Mouse (Mus musculus) left cerebral cortex, postnatal 36 days (tissue): Measurements from ENCODE around the gene 4931428L18Rik. TPM values are rescaled to one million over a fixed set of nuclear protein-coding genes. Genes with fewer than 3 reads are reported as not detected.

Experiments
- DNase-seq, 2 experiments: peaks; one replicate each; pipeline ENCODE4 v3.0.0; 2021 to 2022; ENCODE audit warnings: low spot score in 2 of 2, mixed read lengths in 1 of 2
- intact Hi-C: fragments of 180-260 bp; cut with DNase I; formaldehyde crosslinking; loops from one replicate; pipeline ENCODE4 v1.15.1; 2025
- total RNA-seq, 2 experiments: library from RNA; stranded (reverse); gene quantifications; 2 replicates each; pipeline ENCODE4 v1.2.3; 2021

4931428L18Rik gene
- total RNA-seq, 2 experiments from 2014 or later: not detected

DNA sequence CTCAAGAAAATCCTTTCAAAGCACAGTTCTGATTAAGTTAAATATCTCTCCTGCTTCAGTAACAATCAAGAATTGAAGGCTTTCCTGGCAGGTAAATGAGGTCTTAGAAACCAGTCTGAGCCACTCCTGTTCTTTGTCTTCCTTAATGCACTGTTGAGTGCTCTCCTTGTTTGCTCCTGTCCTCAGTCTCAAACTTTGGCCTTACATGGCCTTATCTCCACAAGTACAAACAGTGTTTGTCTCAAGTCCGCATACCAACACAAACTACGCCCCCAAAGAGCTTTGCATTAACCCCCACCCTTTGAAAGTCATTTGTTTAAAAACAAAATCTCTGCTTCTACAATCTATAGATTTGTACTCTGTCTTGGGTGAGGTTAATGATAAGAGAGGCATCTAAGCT is 66.3 kb downstream of the 4931428L18Rik start:
- intact Hi-C loops: no loop called here
- no peak for DNase-seq

DNA sequence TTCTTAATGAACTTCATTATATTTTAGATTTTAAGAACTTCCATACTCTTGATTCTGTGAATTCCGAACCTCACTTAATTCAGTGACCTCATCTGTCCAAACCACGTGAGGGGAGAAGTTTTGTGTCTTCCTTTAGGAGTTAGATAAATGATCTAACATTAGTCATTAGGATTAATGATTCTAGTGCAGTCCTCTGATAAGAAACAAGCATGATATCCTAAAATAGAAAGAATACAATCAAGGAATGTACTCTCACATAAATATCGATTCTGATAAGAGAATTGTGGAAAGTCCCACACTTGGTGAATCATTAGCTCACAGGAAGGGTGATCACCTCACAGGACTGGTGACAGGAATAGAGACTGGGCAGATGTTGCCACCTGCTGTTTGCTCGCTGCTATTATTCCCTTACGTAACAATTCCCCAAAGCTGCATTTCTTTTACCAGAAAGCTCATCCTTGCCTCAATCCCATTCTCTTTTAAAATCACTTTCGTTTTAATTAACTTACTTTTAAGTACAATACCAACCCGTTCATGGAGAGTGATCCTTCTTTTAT is 68.6 kb downstream of the 4931428L18Rik start:
- DNase-seq: peak; percentile 25 to 45
- intact Hi-C loops: loop anchor here (2.0 to 5.0 kb wide), 2 partner anchors 203 to 377 kb away; no protein-coding TSS in a partner anchor

DNA sequence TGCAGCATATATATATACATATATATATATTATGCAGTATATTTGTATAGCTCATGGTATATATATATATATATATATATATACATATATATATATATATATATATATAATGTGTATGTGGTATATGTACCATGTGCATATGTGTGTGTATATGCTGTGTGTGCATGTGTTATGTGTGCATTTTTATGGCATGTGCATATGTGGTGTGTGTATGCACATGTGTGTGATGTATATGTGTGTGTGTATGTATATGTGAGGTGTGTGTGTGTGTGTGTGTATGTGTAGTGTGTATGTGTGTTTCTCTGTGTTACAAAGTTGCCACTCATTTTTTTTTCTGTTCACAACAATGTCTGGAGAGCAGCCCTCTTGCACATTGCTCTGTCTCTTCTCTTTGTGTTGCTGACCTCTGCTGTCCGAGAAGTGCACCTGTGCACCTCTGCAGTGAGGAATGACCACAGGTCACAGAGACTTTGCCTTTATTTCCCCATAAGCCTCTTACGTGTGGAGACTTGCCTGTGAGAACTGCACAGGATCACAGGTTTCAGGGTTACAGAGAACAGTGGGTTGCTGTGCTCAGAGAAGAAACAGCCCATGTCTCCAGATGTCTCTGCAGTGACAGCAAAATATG is 69.6 kb downstream of the 4931428L18Rik start:
- intact Hi-C loops: loop anchor here (5.0 kb wide), 1 partner anchor 376 kb away; no protein-coding TSS in a partner anchor
- DNase-seq: no peak

DNA sequence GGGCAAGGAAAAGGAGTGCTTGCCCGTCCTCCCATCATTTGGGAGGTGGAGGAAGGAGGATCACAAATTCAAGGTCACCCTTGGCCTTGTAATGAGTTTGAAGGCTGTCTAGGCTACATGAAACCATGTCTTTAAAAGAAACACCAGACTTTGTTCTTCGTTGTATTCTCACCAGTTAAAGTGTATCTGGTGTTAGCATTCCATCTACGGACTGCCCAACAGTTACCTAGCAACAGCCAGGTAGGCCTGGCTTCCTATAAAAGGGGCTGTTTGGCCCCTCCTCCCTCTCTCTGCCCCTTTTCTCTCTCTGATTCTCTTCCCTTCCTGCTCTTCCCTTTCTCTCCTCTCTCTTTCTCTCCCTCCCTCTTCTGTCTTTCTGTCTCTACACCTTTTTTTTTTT is 71.9 kb downstream of the 4931428L18Rik start:
- DNase-seq: no peak
- intact Hi-C loops: loop anchor here (5.0 kb wide), 1 partner anchor 373 kb away; no protein-coding TSS in a partner anchor

DNA sequence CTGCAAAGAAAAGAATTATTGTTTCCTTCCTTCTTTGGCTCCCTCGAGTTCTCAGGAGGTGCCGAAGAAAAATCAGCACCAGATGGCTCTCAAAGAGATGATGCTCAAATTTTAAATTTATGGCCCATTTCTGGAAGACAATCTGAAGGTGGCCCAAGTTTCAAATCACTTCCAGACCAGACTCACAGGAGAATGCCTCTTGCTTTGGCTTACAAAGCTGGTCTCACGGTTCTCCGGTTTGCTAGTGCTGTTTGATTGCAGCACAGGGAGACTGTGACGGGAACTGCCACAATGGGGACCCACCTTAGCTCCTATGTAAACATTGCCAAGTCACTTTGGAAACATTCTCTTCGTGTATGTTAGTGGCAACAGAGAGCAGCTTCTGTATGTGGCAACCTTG is 72.8 kb downstream of the 4931428L18Rik start:
- DNase-seq: peak in 1 of 2 experiments; percentile 5
- intact Hi-C loops: loop anchor here (5.0 kb wide), 1 partner anchor 372 kb away; no protein-coding TSS in a partner anchor

DNA sequence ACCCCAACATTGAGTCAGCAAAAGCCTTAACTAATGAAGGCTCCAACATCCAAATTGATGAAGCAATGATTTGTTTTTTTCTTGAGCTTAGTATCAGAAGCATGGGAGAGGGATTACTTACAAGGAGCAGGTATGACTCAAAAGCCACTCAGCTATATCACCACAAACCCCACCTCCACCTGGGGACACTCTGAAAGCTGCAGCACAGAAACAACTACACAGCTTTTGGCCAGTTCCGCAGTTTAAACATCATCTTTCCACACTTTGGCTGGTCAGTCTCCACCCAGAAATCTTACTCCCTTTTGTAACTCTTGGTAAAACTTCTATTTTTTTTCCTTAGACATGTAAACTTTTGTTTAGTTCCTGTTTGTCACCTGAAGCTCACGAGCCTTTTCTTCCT is 78.9 kb downstream of the 4931428L18Rik start:
- no peak for DNase-seq
- intact Hi-C loops: no loop called here

DNA sequence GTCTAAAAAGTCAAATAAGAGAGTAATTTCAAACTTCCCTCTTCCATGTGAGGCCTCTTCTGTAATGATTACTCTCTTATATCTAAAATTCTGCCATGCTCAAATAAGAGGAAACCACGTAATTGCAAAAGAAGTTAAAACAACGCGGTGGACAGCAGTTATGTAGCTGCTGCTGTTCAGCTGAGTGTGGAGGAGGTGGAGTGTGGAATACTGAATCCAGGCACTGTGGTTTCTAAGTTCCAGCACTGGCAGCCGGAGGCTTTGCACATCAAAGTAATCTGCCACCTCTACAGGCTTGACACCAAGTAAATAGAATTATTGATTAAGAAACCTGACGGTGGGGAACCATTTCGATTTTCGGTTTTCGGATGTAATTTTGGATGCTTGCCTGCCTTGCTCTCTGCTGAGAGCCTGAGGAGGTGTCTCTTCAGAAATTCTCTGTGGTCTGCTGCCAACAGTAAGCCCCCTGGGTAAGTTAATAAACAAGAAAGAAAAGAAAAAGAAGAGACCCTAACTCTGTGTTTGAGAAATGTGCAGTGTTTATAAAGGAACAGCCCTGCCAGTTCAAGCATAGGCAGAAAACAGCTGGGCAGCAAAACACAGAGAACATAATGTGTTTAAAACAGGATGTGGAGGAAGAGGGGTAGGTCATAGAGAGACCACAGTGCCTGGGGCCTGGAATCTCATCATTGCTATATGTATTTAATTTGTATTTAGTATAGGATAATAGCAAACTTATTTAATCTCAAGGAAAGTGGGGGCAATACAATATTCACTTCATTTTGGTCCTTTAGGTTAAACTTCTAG is 80.0 kb downstream of the 4931428L18Rik start:
- intact Hi-C loops: no loop called here
- DNase-seq: no peak

DNA sequence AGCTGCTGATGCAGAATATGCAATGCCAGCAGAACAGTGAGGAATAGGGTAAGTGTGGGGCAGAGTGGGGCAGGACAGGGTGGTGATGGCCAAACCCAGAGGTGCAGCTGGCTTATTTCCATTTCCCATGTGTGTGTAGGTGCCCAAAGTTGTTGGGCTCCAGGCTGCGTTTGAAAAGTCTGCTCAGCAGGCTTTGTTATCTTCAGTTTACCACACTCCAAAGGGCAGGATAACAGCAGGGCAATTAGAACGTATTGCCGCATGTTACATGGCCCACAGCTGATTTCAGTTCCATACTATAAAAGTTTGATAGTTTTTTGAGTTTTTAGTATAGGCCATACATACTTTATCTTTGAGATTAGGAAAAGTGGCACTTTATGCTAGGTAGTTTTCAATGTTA is 84.1 kb downstream of the 4931428L18Rik start:
- DNase-seq: no peak
- intact Hi-C loops: no loop called here

DNA sequence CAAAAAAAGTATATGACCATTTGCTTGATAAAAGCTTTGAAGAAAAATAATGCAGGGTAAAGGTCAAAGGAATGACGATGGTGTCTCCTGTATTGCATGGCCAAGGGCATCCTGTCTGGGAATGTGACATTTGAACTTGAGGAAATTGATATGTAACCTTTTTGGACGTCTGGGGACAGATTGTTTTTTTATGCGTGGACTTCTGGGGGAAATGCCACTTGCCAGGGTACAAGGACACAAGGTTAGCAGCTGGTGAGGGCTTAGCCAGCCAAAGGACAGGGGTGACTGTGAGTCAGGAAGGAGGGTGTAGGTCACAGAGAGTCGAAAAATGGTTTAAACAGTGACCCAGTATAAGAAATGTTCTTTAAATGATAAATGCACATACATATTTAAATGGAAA is 109.0 kb downstream of the 4931428L18Rik start:
- intact Hi-C loops: no loop called here
- DNase-seq: no peak

DNA sequence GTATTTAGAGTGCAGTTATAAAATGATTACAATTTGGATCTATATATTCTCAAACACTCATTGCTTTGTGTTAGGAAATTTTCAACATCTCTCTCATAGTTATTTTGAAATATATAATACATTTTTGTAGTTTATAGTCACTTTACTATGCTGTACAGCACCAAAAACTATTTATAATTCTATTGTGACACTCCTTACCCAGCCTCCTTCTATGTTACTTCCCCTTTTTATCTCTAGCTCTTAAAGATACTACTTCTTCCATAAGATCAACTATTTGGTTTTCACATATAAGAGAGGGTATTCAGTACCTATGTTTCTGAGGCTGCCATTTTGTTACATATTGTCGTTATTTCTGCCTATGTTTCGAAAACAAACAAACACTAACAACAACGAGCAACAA is 114.5 kb downstream of the 4931428L18Rik start:
- no peak for DNase-seq
- intact Hi-C loops: no loop called here

DNA sequence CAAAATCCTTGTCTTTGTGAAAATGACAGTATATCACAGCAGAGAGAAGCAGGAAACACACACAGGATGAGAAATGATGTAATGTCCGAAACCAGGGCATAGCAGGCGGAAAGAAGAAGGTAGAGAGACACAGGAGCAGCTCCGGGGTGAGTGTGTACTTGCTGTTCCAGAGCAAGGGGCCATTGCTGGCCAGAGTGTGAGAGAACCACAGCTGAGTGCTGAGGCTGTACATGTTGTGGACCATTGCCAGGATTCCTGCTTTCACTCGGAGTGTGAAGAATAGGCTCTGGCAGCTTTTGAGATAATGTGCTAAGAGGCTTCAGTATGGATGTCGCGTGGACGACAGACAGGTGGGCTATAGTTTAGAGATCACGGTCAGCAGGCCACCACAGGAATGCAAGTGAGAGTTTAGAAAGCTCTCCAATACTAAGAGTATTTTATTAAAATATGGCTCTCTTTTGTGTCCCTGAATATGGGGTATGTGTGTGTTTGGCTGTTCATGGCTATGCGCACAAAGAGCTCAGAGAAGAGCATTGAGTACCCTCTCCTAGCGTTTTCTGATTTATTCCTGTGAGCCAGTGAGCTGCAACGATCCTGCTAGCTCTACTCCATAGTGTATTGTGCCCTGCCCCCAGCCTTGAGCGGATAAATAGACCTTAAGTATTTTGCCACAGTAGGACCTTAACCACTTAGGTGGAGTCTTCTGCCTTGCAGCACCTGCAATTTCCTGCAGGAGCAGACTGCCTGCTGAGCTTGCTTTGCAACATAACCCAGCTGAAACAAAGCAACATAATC is 119.4 kb downstream of the 4931428L18Rik start:
- intact Hi-C loops: no loop called here
- DNase-seq: no peak

DNA sequence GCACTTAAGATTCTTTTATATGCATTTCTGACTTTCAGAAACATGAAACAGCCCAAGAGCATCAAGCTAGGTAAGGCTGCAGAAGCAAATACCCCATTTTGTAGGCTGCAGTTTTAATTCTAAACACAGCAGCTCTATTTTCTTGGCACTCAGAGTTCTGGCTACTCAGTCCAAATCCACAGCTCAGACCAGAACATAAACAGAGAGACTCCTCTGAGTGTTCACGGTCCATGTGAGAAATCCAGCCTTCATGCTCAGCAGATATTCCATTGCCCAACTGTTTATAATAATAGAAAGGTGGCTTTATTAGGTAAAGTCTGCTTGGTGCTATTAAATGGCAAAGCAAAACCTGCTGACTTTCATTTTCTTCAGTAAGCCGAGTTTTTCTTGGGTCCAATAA is 120.2 kb downstream of the 4931428L18Rik start:
- DNase-seq: no peak
- intact Hi-C loops: no loop called here

DNA sequence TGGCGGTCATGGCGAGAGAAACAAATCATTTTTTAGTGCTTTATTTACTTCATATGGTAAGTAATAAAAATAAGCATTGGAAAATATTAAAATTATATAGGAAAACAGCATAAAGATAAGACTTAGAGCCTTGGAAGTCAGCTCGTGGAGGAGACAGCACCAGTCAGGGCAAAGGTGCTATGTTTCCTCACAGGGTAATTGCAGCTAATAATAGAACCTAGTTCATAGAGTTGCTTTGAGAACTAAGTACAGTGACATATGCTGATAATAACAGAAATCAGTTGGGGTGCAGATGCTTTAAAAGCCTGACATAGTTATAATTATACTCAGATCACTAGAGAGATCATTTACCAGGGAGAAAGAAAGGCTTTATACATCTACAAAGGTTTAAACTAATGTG is 125.3 kb downstream of the 4931428L18Rik start:
- intact Hi-C loops: no loop called here
- no peak for DNase-seq

DNA sequence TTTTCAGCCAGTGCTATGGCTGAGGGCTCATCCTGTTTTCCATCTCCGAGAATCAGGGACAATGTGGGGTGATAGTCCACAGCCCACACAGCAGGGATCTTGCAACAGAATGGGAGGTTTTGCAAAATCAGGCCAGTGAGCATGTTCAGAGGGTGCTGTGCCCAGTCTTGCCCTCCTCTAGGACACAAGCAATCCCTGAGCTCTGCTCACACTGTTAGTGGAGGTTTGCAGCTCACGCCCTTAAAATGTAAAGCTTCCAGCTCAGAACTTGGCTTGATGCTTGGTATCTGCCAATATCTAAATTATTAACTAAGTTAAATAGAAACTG is 126.1 kb downstream of the 4931428L18Rik start:
- DNase-seq: no peak
- intact Hi-C loops: no loop called here

DNA sequence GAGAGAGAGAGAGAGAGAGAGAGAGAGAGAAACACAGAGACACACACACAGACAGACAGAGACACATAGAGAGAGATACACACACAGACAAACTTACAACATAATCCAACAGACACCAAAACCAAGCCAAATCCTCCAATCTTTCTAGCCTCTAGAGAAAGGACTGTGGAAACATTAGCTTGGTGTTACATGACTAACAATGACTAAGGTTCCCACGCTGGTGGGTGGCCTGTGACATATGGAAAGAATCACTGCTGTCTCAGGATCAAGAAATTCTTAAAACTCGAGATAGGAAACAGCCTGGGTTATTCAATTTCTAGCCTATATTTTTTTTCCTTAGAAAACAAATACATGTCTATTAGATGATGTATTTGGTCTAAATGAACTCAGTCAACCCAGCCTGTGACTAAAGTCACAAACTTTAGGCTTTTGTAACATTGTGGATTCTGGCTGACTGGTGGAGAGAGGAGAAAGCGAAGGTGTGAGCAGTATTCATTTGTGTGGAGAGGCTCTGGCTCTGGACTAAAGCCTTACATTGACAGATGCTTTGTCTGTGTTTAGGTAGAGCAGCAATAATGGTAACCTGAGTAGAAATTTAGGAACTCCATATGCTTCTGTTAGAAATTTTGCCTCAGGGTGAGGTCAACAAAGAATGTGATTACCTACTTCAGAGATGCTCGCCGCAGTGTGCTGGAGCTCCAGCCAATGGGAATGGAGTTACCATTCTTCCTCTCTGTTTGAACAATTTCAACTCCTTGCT is 126.6 kb downstream of the 4931428L18Rik start:
- peak in 1 of 2 experiments; percentile 9 for DNase-seq
- intact Hi-C loops: no loop called here

DNA sequence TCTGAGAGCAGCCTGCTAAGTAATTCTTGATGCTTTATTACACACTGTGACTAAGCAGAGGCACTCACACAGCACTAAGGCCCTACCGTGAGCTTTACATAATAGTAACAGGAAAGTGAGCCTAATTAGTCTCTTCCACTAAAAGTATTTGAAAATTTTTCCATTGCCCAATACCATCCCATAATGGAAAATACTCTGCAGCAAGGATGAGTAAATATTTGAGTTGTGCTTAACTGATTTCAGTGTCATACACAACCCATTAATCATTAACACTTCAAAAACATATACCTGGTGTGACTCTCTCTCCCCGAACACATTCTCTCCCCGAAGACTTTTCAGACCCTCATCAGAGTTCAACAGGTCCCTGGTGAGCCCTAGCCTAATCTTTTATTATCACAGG is 127.7 kb downstream of the 4931428L18Rik start:
- DNase-seq: no peak
- intact Hi-C loops: no loop called here

DNA sequence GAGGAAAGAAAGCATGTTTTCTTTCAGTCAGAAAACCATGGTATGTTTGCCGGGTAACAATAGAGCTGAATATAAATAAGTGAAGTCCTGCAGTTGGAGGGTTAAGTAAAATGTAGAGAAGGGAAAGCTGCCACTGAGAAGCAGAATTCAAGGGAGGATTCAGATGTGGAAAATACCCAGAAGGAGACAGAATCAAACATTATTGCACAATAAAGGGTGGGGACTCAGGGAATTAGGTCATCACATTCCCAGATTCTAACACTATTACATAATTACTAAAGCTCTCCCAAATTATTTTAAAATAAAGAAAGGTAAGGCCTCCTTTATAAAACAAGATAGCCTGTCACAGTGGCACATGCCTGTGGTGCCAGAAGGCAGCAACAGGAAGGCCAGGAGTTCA is 128.5 kb downstream of the 4931428L18Rik start:
- no peak for DNase-seq
- intact Hi-C loops: no loop called here

DNA sequence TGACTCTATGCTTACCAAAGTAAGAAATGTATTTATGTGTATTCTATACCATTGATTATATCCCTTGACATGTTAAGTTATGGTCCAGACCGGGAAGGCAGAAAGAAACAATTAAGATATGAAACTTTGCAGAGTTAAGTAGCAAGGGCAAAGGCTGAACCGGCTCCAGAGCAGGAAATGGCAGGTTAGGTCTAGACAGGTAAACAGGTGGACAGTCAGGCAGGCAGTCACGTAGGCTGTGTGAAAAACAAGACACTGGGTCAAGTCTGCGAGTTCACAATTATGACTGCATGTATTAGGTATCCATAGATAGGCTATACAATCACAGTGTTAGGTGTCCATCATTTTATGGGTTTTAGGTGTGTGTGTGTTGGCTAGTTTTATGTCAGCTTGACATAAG is 133.8 kb downstream of the 4931428L18Rik start:
- intact Hi-C loops: no loop called here
- no peak for DNase-seq
